Mouse (Mus musculus): ENCODE measurements around the gene Capns2. TPM values are rescaled to one million over a fixed set of nuclear protein-coding genes. Genes with fewer than 3 reads are reported as not detected.

Capns2 gene
- polyA plus RNA-seq (2015; fragmentation: Nextera tagmentation; extraction: Ambion mirVana), result not detected in 2 replicates

DNA sequence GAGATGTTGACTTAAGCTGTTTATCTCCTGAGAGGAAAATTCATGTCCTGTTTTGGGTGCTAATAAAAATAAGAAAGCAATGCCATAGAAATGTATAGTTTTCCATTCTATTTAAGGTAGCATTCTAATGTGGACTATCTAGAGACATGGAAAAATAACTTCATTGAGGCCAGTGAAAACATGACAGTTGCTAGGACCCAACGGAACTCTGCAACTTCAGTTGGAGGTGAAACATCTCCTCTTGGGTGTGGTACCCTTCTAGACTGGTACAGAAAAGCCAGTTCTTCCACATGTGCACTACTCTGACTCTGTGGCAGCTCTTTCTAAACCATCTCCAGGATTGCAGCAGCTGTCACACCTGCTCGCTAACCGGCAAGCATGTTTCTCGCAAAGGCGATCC lies at the start of gene Capns2:
Capns2 (plus strand) TSS at position 301 of the 400 bp plus-strand sequence.
- no peaks in the 10 kb centered on the region for H3K27me3 ChIP-seq (replicated peaks; ENCODE audit: control insufficient read depth, insufficient read depth, low read length)
- no peaks in the 10 kb centered on the region for H3K36me3 ChIP-seq (ENCODE audit: control insufficient read depth, insufficient read depth, low read length)
- no peak for ATAC-seq
- H3K27ac ChIP-seq (ENCODE audit: low read length), result no peak within 1 kb of the TSS
- no peaks in the 10 kb centered on the region for H3K4me1 ChIP-seq (ENCODE audit: control insufficient read depth, insufficient read depth, low read length)
- no peaks in the 10 kb centered on the region for H3K9me3 ChIP-seq (ENCODE audit: control insufficient read depth, low read length)
- no peak within 1 kb of the TSS for H3K4me2 ChIP-seq (ENCODE audit: low read depth, low read length)
- no peak within 1 kb of the TSS for H3K9ac ChIP-seq (ENCODE audit: low read depth, low read length)
- no peak within 1 kb of the TSS for H3K4me3 ChIP-seq (ENCODE audit: low read length)
- 91% methylated on average over 5 of the region's 5 CpGs for WGBS

DNA sequence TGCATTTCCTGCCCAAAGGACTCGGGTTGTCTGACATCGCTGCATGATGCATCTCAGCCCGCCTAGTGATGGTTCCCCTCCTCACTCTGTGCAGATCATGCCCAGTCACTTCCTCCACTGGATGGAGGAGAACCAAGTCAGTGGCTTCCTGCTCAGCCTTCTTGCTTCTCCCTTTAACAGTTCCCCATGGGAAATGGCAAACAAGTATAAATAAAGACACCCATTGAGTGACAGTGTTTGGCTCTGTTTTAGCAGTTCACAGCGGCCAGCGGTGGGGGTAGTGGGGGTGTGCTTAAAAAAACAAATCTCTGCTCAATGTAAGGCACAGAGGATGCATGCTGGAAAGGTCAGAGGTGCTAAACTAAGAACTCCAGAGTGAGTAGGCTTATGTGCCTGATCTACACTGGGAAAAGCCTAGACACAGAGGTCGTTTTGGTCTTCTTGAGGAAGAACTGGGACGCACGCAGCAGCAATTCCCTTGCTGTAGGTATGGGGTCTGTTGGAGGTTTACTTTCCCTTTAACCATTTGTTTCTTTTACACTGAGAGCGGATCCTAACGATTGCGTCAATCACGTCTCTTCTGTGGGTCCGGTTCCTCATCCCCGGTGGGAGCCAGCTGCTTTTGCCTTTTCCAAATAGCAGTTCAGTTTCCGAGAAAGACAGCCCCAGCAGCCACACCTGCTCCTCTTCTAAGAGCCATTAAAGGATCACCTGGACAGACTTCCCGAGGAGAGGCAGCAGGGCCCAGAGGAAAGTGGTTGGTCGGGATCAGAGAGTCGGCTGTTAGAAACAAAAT lies 47.8 kb upstream of the Capns2 start:
- Histone ChIP-seq H3K9me3 (ENCODE audit: control insufficient read depth, low read length) (no peaks in the 10 kb centered on the region), H3K27me3 (replicated peaks; ENCODE audit: control insufficient read depth, insufficient read depth, low read length) (no peaks in the 10 kb centered on the region), H3K4me2 (ENCODE audit: low read depth, low read length) (no peak overlapping the region), H3K4me1 (ENCODE audit: control insufficient read depth, insufficient read depth, low read length) (peaks cover 19% of the 10 kb centered on the region), H3K36me3 (ENCODE audit: control insufficient read depth, insufficient read depth, low read length) (no peaks in the 10 kb centered on the region), H3K27ac (ENCODE audit: low read length) (peak overlapping the region; percentile 54; the same call in 1 of the 2 replicates), H3K4me3 (ENCODE audit: low read length) (no peak overlapping the region), H3K9ac (ENCODE audit: low read depth, low read length) (no peak overlapping the region)
- 41% methylated on average over 18 of the region's 18 CpGs for WGBS
- no peak for ATAC-seq

DNA sequence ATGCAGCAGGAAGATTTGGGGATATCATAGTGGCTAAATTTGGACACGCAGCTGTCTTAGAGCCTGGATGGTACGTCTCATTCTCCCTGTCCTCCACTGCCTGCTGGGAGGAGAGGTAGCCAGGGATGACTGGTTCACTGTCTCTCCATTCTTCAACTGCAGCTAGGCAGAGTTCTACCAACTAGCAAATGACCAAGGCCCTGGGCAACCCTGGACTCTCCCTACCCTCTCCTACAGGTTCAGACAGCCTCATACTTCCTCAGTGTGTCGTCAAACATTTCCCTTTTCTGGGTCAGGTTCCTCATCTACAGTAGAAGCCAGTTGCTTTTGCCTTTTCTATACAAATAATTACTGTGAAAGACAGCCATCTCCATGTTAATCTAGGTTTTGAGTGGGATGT lies 46.5 kb upstream of the Capns2 start:
- ATAC-seq, result no peak
- no peak overlapping the region for H3K9ac ChIP-seq (ENCODE audit: low read depth, low read length)
- H3K27ac ChIP-seq (ENCODE audit: low read length), result no peak overlapping the region
- H3K4me2 ChIP-seq (ENCODE audit: low read depth, low read length), result peak overlapping the region; percentile 87; the same call in 1 of the 2 replicates
- peaks cover 19% of the 10 kb centered on the region for H3K4me1 ChIP-seq (ENCODE audit: control insufficient read depth, insufficient read depth, low read length)
- no peaks in the 10 kb centered on the region for H3K27me3 ChIP-seq (replicated peaks; ENCODE audit: control insufficient read depth, insufficient read depth, low read length)
- 70% methylated on average over 3 of the region's 3 CpGs for WGBS
- no peaks in the 10 kb centered on the region for H3K36me3 ChIP-seq (ENCODE audit: control insufficient read depth, insufficient read depth, low read length)
- H3K9me3 ChIP-seq (ENCODE audit: control insufficient read depth, low read length), result no peaks in the 10 kb centered on the region
- peak overlapping the region; percentile 64 for H3K4me3 ChIP-seq (ENCODE audit: low read length)

DNA sequence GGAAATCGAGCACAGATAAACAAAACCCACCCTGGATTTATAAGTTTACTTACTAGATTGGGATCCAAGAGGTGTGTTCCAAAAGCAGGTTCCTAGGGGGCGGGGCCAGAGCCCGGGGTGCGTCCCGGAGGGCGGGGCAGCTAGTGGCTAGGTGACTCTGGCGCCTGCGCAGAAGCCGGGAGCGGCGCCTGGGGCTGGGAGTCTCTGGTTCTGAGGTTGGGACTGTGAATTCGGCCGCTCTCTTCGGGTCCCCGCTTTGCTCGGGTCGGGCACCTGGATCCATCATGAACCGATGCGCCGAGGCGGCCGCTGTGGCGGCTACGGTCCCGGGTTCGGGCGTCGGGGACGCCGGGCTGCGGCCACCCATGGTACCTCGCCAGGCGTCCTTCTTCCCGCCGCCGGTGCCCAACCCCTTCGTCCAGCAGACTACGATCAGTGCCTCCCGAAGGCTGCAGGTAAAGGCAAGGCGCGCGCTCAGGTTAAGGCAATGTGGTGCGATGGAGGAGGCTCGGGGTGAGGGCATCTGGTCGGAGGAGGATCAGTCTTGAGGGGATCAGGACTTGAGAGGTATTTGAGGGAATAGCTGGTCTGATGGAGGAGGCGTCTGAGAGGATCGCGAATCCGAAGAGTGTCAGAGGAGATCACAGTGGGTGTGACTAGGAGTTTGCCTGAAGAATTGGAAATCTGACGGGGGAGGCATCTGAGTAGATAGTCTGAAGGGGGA lies 45.9 kb upstream of the Capns2 start, which contains the start of gene Lpcat2:
Lpcat2 (plus strand) TSS at position 169 of the 724 bp plus-strand sequence.
- H3K27ac ChIP-seq (ENCODE audit: low read length), result no peak within 1 kb of the TSS
- under 1% methylated on average over 50 of the region's 50 CpGs for WGBS

DNA sequence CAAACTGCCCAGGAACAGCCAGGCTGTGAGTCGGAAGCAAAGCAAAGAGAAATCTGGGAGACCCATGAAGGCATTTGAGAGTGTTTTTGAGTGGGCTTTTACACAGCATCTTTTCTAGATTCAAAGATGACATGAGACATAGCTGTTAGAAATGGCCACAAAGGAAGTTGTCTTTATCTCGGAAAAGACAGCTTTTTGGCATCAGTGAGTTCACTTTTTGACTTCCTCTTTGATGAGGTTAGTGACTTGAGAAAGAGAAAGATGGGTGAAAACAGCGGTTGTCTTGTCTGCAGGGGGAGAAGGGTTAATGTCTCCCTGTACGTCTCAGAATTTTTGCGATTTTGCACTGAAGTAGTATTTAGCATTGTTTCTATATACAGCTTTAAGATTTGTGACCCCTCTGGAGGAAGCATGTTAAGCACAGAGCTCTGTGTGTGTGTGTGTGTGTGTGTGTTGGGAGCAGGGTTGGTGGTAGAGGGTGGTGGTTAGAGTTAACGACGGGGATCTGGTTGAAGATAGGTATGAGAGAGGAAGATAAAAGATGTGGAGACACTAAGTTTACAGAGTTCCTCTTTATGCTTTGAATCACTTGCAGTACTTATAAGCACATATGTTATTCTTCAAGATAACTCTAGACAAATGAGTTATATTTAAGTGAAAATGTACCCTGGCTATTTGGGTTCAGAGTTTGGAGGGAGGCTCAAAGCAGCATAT lies 44.8 kb upstream of the Capns2 start:
- Histone ChIP-seq H3K4me1 (ENCODE audit: control insufficient read depth, insufficient read depth, low read length) (peaks cover 15% of the 10 kb centered on the region), H3K9ac (ENCODE audit: low read depth, low read length) (no peak overlapping the region), H3K4me3 (ENCODE audit: low read length) (peak overlapping the region; percentile 64; the same call in 1 of the 2 replicates), H3K4me2 (ENCODE audit: low read depth, low read length) (no peak overlapping the region), H3K36me3 (ENCODE audit: control insufficient read depth, insufficient read depth, low read length) (no peaks in the 10 kb centered on the region), H3K27ac (ENCODE audit: low read length) (no peak overlapping the region), H3K9me3 (ENCODE audit: control insufficient read depth, low read length) (no peaks in the 10 kb centered on the region), H3K27me3 (replicated peaks; ENCODE audit: control insufficient read depth, insufficient read depth, low read length) (no peaks in the 10 kb centered on the region)
- ATAC-seq, result no peak
- WGBS, result 76% methylated on average over 7 of the region's 7 CpGs

More for the DNA sequence above, 45.9 kb upstream of the Capns2 start, which contains the start of gene Lpcat2:
- Histone ChIP-seq H3K9me3 (ENCODE audit: control insufficient read depth, low read length) (no peaks in the 10 kb centered on the region), H3K4me1 (ENCODE audit: control insufficient read depth, insufficient read depth, low read length) (peaks cover 19% of the 10 kb centered on the region), H3K36me3 (ENCODE audit: control insufficient read depth, insufficient read depth, low read length) (no peaks in the 10 kb centered on the region), H3K4me2 (ENCODE audit: low read depth, low read length) (peak within 1 kb of the TSS; percentile 87), H3K27me3 (replicated peaks; ENCODE audit: control insufficient read depth, insufficient read depth, low read length) (no peaks in the 10 kb centered on the region), H3K4me3 (ENCODE audit: low read length) (peak within 1 kb of the TSS; percentile 64), H3K9ac (ENCODE audit: low read depth, low read length) (peak within 1 kb of the TSS; percentile 78)
- peak; percentile 88 for ATAC-seq

DNA sequence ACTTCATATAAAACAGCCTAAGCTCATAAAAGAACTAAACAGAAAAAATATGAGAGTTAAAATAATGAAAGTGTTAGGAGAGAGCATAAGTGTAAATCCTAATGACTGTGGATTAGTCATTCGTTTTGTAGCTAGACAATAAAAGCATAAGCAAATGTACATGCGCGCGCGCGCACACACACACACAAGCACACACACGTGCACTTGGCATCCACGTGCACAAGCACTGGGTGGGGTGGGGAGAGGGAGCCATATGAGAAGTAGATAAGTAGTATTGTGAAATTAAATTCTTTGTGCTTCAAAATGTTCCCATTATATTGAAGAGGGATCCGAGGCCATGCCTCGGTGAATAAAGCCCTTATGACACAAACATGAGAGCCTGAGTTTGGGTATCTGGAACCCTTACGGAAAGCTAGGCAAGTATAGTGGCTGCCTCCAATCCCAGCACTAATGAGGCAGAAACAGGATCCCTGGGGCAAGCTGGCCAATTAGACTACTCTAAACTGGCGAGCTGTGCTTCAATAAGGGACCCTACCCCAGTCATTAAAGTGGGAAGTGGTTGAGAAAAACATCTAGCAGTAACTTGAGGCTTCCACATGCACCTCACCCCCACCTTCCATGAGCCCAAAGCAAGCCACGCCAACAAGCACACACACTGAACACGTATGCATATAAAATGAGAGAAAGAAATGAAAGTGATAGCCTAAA lies 42.6 kb upstream of the Capns2 start:
- H3K9me3 ChIP-seq (ENCODE audit: control insufficient read depth, low read length), result no peaks in the 10 kb centered on the region
- no peak overlapping the region for H3K4me3 ChIP-seq (ENCODE audit: low read length)
- H3K36me3 ChIP-seq (ENCODE audit: control insufficient read depth, insufficient read depth, low read length), result no peaks in the 10 kb centered on the region
- 88% methylated on average over 14 of the region's 14 CpGs for WGBS
- H3K9ac ChIP-seq (ENCODE audit: low read depth, low read length), result no peak overlapping the region
- H3K27ac ChIP-seq (ENCODE audit: low read length), result no peak overlapping the region
- H3K4me2 ChIP-seq (ENCODE audit: low read depth, low read length), result no peak overlapping the region
- ATAC-seq, result no peak
- H3K4me1 ChIP-seq (ENCODE audit: control insufficient read depth, insufficient read depth, low read length), result peaks cover 7% of the 10 kb centered on the region; the same call in 1 of the 2 replicates
- H3K27me3 ChIP-seq (replicated peaks; ENCODE audit: control insufficient read depth, insufficient read depth, low read length), result no peaks in the 10 kb centered on the region

DNA sequence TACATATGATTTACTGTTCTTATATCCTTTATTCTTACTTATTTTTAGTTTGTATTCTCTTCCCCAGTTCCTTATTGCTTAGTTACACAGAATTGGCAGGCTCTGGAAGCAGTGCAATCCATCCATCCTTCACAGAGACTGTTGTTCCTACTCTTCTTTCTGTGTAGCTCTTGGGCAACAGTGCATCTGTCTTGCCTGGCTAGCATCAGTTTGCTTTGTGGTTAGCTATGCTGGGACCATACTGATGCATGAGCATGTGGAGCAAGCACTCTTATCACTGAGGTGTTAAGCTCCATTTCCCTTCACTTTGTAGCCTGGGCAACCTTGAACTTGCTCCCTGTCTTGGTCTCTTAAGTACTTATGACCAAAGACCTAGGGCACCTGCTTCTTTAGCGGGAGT lies 39.2 kb upstream of the Capns2 start:
- Histone ChIP-seq H3K36me3 (ENCODE audit: control insufficient read depth, insufficient read depth, low read length) (no peaks in the 10 kb centered on the region), H3K4me2 (ENCODE audit: low read depth, low read length) (no peak overlapping the region), H3K4me3 (ENCODE audit: low read length) (no peak overlapping the region), H3K9me3 (ENCODE audit: control insufficient read depth, low read length) (no peaks in the 10 kb centered on the region), H3K27me3 (replicated peaks; ENCODE audit: control insufficient read depth, insufficient read depth, low read length) (no peaks in the 10 kb centered on the region), H3K4me1 (ENCODE audit: control insufficient read depth, insufficient read depth, low read length) (no peaks in the 10 kb centered on the region), H3K9ac (ENCODE audit: low read depth, low read length) (no peak overlapping the region), H3K27ac (ENCODE audit: low read length) (no peak overlapping the region)
- 96% methylated on average over 1 of the region's 1 CpGs for WGBS
- ATAC-seq, result no peak

DNA sequence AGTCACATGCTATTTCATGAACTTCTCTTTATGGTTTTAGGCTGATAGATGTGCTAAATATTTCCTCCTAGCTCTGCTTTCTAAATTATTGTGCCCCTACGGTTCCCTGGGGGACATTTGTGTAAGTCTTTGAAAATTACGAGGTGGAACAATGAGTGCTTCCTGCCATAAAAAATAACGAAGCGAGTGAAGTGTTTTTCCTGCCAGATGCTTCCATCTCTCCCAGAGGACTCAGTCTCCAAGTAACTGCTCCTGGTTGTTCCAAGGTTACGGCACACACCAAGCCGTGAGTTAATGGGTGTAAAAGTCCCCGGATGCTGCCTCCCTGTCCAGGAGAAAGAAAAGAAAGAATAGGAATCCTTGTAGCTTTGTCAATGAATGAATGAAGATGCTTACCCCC lies 30.9 kb upstream of the Capns2 start:
- WGBS, result 47% methylated on average over 7 of the region's 7 CpGs
- Histone ChIP-seq H3K9ac (ENCODE audit: low read depth, low read length) (no peak overlapping the region), H3K4me1 (ENCODE audit: control insufficient read depth, insufficient read depth, low read length) (no peaks in the 10 kb centered on the region), H3K27ac (ENCODE audit: low read length) (no peak overlapping the region), H3K27me3 (replicated peaks; ENCODE audit: control insufficient read depth, insufficient read depth, low read length) (no peaks in the 10 kb centered on the region), H3K4me2 (ENCODE audit: low read depth, low read length) (no peak overlapping the region), H3K9me3 (ENCODE audit: control insufficient read depth, low read length) (no peaks in the 10 kb centered on the region), H3K36me3 (ENCODE audit: control insufficient read depth, insufficient read depth, low read length) (no peaks in the 10 kb centered on the region), H3K4me3 (ENCODE audit: low read length) (no peak overlapping the region)
- ATAC-seq, result no peak

All from intestine, embryonic 16.5 days (tissue).